Mouse (Mus musculus): Measurements from ENCODE around the gene Nxnl2. TPM values are rescaled to one million over a fixed set of nuclear protein-coding genes. Genes with fewer than 3 reads are reported as not detected.
"Not testable (repeated sequence)": the region's sequence is repeated elsewhere in the genome, so short reads cannot be mapped to it uniquely, and the experiment has no call there.

Gene Nxnl2
- polyA plus RNA-seq, 1 experiment from 2014 or later = 5.8 TPM

DNA sequence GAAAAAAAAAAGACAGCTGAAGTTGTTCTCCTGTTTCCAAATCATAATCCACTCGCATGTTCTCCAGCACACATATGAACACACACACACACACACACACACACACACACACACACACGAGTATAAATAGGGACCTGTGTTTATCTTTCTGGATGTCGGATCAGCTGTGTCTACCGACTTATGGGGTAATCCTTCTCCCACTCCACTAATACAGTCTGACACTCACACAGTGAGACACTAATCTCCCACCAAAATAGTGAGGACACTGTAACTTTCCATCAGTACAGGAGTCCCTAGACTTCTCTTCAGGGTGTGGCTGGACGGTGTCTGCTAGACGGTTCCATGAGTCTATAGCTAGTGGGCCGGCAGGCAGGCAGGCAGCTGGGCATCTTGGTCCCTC, 11.4 kb downstream of the Nxnl2 start:
- no peak overlapping the region for H3K4me2 ChIP-seq
- no peak overlapping the region for H3K4me3 ChIP-seq
- no peaks in the 10 kb centered on the region for H3K36me3 ChIP-seq
- no peak overlapping the region for H3K27ac ChIP-seq
- WGBS = 85% methylated on average over 7 of the region's 7 CpGs
- no peak overlapping the region for H3K9ac ChIP-seq
- H3K27me3 ChIP-seq = no peaks in the 10 kb centered on the region
- no peaks in the 10 kb centered on the region for H3K9me3 ChIP-seq
- H3K4me1 ChIP-seq = 0 out of 2 replicates have a peak, but pooled peaks cover 8% of the 10 kb centered on the region
- ATAC-seq (ENCODE audit: insufficient number of reproducible peaks, insufficient read depth, low FRiP score, low TSS enrichment, low read depth) = no peak

DNA sequence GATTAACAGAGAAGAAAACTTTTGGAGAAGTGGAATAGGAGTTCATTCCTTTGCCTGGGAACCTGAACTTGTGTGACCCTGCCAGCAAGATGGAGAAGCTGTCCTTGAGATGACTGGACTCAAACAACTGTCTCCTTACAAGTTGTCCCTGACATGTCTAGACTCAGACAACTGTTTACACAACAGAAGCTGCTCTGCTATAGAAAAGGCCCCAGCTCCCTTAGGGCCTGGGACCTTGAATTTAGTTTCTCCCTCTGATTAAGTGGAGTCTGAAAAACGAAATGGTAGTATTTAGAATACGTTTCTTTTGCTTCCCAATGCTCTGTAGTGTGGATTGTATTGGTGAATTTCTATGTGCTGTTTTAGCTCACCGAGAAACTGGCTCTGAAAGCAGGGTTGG, 14.1 kb downstream of the Nxnl2 start:
- no peak overlapping the region for H3K9ac ChIP-seq
- WGBS = 82% methylated on average over 3 of the region's 3 CpGs
- no peaks in the 10 kb centered on the region for H3K27me3 ChIP-seq
- H3K4me3 ChIP-seq = no peak overlapping the region
- H3K4me2 ChIP-seq = no peak overlapping the region
- no peaks in the 10 kb centered on the region for H3K9me3 ChIP-seq
- 0 out of 2 replicates have a peak, but pooled peaks cover 8% of the 10 kb centered on the region for H3K4me1 ChIP-seq
- H3K36me3 ChIP-seq = no peaks in the 10 kb centered on the region
- no peak overlapping the region for H3K27ac ChIP-seq
- ATAC-seq (ENCODE audit: insufficient number of reproducible peaks, insufficient read depth, low FRiP score, low TSS enrichment, low read depth) = no peak

DNA sequence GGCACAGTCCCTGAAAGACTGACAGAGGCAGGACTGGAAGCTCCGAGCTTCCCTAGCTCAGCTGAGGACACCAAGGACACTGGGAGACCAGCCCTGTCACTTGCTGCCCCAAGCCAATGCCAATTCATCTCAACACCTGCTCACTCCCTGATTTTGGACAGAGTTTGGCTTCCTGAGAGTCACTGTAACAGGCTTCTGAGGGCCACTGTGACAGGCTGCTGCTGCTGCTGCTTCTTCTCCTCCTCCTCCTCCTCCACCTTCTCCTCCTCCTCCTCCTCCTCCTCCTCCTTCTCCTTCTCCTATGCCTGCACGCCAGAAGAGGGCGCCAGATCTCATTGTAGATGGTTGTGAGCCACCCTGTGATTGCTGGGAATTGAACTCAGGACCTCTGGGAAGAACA, 19.5 kb downstream of the Nxnl2 start:
- WGBS = 56% methylated on average over 3 of the region's 3 CpGs
- H3K27me3 ChIP-seq = no peaks in the 10 kb centered on the region
- no peak overlapping the region for H3K9ac ChIP-seq
- no peaks in the 10 kb centered on the region for H3K4me1 ChIP-seq
- H3K9me3 ChIP-seq = no peaks in the 10 kb centered on the region
- no peak for ATAC-seq (ENCODE audit: insufficient number of reproducible peaks, insufficient read depth, low FRiP score, low TSS enrichment, low read depth)
- no peak overlapping the region for H3K4me3 ChIP-seq
- no peaks in the 10 kb centered on the region for H3K36me3 ChIP-seq
- H3K4me2 ChIP-seq = no peak overlapping the region
- no peak overlapping the region for H3K27ac ChIP-seq

DNA sequence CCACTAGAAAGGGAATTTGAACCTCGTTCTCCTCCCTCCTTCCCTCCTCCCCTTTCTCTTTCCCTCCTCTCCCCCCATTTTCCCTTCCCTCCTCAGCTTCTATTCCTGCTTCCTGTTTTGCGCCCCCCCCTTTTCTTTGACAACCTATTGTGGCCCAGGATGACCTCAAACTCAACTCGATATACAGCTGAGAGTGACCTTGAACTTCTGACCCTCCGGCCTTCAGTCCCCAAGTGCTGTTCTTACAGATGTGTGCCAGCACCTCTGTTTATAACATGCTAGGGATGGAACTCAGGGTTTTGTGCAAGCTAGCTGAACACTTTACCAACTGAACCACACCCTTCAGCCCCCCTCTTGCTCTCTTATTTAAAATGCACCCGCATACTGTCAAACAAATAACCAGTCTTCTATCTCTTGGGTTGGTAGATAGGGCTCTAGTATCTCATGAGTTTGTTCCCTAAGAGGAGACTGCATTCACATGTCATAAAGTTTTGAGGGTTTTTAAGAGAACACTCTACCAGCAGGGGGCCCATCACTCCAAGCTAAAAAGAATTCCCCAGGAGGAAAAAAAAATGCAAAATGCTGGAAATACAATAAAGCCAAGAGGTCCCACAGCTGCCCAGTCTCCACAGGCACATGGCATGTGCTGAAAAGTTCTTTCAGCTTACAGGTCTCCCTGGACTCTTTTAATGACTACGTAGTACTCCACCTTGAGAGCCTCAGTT, 20.8 kb downstream of the Nxnl2 start:
- Histone ChIP-seq H3K36me3 (no peaks in the 10 kb centered on the region), H3K27me3 (no peaks in the 10 kb centered on the region), H3K9ac (no peak overlapping the region), H3K4me1 (no peaks in the 10 kb centered on the region), H3K27ac (no peak overlapping the region), H3K4me3 (no peak overlapping the region), H3K9me3 (no peaks in the 10 kb centered on the region), H3K4me2 (no peak overlapping the region)
- 76% methylated on average over 6 of the region's 6 CpGs for WGBS
- ATAC-seq (ENCODE audit: insufficient number of reproducible peaks, insufficient read depth, low FRiP score, low TSS enrichment, low read depth) = no peak

DNA sequence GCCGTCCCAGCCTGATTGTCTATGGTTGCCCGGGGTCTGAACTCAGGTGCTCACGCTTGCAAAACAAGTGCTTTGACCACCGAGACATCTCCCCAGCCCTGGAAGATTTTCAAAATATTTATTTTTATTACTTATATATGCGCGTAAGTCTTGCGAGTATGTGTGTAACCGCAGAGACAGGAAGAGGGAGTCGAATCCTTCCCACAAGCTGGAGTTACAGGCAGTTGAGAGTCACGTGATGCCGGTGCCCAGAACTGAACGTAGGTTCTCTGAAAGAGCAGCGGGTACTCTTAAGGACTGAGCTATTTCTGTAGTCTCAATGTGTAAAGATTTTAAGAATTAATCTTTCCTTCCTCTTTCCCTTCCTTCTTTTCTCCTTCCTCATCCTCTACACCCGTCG, 23.1 kb downstream of the Nxnl2 start:
- Histone ChIP-seq H3K36me3 (no peaks in the 10 kb centered on the region), H3K4me2 (no peak overlapping the region), H3K4me1 (peaks cover 7% of the 10 kb centered on the region; the same call in 1 of the 2 replicates), H3K9ac (no peak overlapping the region), H3K9me3 (no peaks in the 10 kb centered on the region), H3K4me3 (no peak overlapping the region), H3K27ac (no peak overlapping the region), H3K27me3 (no peaks in the 10 kb centered on the region)
- 87% methylated on average over 15 of the region's 15 CpGs for WGBS
- no peak for ATAC-seq (ENCODE audit: insufficient number of reproducible peaks, insufficient read depth, low FRiP score, low TSS enrichment, low read depth)

DNA sequence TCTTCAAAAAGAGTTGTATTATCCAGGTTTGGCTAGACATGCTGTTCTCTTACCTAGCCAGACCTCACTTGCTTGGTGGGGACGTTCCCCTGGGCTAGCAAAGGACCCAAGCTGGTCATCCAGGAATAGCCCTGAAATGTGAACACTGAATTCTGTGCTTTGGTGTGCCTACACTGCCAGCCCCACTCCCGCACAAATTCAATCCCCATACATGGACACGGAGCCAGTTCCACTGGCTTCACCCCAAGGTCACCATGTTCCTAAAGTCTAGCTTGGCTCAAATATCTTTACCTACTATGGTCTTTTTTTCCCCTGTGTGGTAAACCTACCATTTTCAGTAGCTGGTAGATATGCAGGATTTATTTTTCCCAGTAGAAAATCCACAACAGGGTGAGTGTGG, 26.9 kb downstream of the Nxnl2 start:
- no peaks in the 10 kb centered on the region for H3K36me3 ChIP-seq

DNA sequence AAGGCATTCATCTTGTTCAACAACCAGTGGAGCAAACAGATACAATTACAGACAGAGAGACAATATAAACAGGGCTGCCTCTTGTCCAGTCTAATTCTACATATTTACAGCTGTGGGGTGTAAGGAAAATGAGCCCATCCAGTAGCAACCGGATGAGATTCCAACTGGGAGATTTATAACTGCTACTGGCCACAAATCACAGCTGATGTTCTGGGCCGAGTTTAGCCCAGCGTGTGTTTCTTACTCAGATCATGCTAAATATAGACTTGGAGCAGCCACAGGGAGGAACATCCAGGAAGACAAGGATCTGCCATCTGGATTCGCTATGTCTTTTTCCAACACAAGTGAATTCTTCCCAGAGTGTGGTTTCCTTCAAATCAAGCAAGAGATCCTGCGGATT, 27.4 kb downstream of the Nxnl2 start:
- no peak overlapping the region for H3K4me2 ChIP-seq
- H3K4me3 ChIP-seq = no peak overlapping the region
- peak overlapping the region; percentile 55; the same call in 1 of the 2 replicates for H3K27ac ChIP-seq
- H3K9ac ChIP-seq = no peak overlapping the region
- H3K4me1 ChIP-seq = peaks cover 7% of the 10 kb centered on the region; the same call in 1 of the 2 replicates
- no peaks in the 10 kb centered on the region for H3K9me3 ChIP-seq
- H3K36me3 ChIP-seq = no peaks in the 10 kb centered on the region
- 44% methylated on average over 5 of the region's 5 CpGs for WGBS
- no peaks in the 10 kb centered on the region for H3K27me3 ChIP-seq
- no peak for ATAC-seq (ENCODE audit: insufficient number of reproducible peaks, insufficient read depth, low FRiP score, low TSS enrichment, low read depth)

More for the DNA sequence above, 26.9 kb downstream of the Nxnl2 start:
- H3K4me2 ChIP-seq = no peak overlapping the region
- H3K9me3 ChIP-seq = no peaks in the 10 kb centered on the region
- H3K4me3 ChIP-seq = no peak overlapping the region
- peak overlapping the region; percentile 55; the same call in 1 of the 2 replicates for H3K27ac ChIP-seq
- H3K27me3 ChIP-seq = no peaks in the 10 kb centered on the region
- WGBS = 85% methylated on average over 3 of the region's 3 CpGs
- peaks cover 7% of the 10 kb centered on the region; the same call in 1 of the 2 replicates for H3K4me1 ChIP-seq
- no peak overlapping the region for H3K9ac ChIP-seq
- no peak for ATAC-seq (ENCODE audit: insufficient number of reproducible peaks, insufficient read depth, low FRiP score, low TSS enrichment, low read depth)

DNA sequence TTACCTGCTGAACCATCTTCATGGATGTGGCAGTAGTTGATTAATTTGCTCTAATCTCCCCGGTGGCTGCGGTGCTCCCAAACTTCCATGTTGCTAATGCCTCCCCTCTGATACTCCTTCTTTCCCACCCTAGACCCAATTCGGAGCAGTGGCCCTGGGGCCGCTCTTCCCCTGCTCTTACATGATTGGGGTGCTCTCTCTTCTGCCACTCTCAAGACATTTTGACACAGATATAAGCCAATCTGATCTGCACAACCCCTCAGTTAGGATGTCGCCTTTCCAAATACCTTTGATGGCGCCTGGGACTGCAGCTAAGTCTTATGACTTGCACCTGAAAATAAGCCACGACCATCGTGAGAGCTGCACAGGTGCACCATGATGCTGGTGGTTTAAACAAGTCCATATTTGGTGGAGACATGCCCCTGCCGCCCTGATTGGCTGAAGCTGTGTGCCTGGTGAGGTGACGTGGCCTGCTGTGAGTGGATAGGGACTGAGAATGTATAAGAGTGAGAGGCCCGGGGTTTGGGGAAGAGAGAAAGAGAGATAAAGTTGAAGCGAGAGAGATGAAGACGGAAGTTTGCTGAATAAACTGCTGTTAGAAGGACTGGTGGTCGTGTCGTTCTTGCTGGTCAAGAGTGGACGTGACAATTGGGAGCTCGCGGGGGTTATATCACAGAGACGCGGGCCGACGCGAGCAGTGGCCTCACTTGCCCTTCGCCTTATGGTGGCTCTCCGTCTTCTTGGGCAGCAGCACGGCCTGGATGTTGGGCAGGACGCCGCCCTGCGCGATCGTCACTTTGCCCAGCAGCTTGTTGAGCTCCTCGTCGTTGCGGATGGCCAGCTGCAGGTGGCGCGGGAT, 31.4 kb downstream of the Nxnl2 start:
- peak overlapping the region; percentile 33 for H3K4me3 ChIP-seq
- not testable (repeated sequence) for H3K9me3 ChIP-seq; ATAC-seq (ENCODE audit: insufficient number of reproducible peaks, insufficient read depth, low FRiP score, low TSS enrichment, low read depth); H3K27me3 ChIP-seq; H3K36me3 ChIP-seq; H3K27ac ChIP-seq
- H3K9ac ChIP-seq = peak overlapping the region; percentile 40; the same call in 1 of the 2 replicates
- peak overlapping the region; percentile 56 for H3K4me2 ChIP-seq
- peaks cover 14% of the 10 kb centered on the region for H3K4me1 ChIP-seq
- 51% methylated on average over 29 of the region's 36 CpGs for WGBS

DNA sequence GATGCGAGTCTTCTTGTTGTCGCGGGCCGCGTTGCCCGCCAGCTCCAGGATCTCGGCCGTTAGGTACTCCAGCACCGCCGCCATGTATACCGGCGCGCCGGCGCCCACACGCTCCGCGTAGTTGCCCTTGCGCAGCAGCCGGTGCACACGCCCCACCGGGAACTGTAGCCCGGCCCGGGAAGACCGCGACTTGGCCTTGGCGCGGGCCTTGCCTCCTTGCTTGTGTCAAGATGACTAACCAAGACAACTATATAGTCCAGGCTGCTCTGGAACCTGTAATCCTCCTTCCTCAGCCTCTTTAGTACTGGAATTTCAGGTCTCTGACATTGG, 32.0 kb downstream of the Nxnl2 start:
- not testable (repeated sequence) for H3K27ac ChIP-seq; H3K36me3 ChIP-seq; H3K9me3 ChIP-seq; H3K27me3 ChIP-seq; ATAC-seq (ENCODE audit: insufficient number of reproducible peaks, insufficient read depth, low FRiP score, low TSS enrichment, low read depth)
- peak overlapping the region; percentile 56 for H3K4me2 ChIP-seq
- H3K4me3 ChIP-seq = peak overlapping the region; percentile 33
- peaks cover 15% of the 10 kb centered on the region for H3K4me1 ChIP-seq
- WGBS = 5% methylated on average over 28 of the region's 28 CpGs
- H3K9ac ChIP-seq = peak overlapping the region; percentile 40; the same call in 1 of the 2 replicates

DNA sequence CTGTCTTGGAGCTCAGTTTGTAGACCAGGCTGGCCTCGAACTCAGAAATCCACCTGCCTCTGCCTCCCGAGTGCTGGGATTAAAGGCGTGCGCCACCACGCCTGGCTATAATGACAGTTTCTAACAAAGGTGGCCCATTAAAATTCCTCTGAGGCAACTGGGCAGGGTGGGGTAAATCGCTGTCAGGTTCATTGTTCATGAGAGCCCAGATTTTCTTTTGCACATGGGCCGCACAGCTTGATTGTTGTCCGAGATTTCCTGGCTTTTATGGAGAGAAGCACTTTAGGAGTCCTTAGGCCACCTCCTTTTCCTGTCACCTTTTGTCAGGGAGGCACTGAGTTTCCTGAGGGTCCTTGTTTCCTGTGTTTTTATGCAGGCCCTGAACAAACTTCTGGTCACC, 32.6 kb downstream of the Nxnl2 start:
- Histone ChIP-seq H3K9me3 (no peaks in the 10 kb centered on the region), H3K36me3 (no peaks in the 10 kb centered on the region), H3K4me1 (peaks cover 14% of the 10 kb centered on the region), H3K4me3 (no peak overlapping the region), H3K27me3 (no peaks in the 10 kb centered on the region), H3K9ac (no peak overlapping the region), H3K4me2 (peak overlapping the region; percentile 56; the same call in 1 of the 2 replicates), H3K27ac (no peak overlapping the region)
- 94% methylated on average over 8 of the region's 8 CpGs for WGBS
- ATAC-seq (ENCODE audit: insufficient number of reproducible peaks, insufficient read depth, low FRiP score, low TSS enrichment, low read depth) = no peak

DNA sequence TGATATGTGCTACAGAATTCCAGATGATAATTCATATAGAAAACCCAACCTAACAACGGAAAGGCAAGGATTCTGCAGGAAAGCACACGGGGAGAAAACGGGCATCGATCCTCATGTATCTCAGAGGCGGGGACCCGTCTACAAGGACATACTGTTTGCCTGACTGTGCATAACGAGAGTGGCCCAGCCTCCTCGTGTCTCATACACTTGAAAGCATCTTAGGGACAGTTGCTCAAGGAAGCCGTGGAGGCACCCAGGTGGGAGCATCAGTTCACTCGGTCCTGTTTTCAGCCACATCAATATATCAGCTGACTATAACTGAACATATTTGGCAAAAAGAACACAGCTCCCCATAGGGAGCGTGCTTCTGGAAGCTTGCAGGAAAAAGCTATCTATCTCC, 33.3 kb downstream of the Nxnl2 start:
- H3K9ac ChIP-seq; H3K4me2 ChIP-seq; H3K27me3 ChIP-seq; H3K36me3 ChIP-seq; ATAC-seq (ENCODE audit: insufficient number of reproducible peaks, insufficient read depth, low FRiP score, low TSS enrichment, low read depth); H3K9me3 ChIP-seq; H3K4me3 ChIP-seq; H3K27ac ChIP-seq: not testable (repeated sequence)
- peaks cover 17% of the 10 kb centered on the region for H3K4me1 ChIP-seq
- 89% methylated on average over 11 of the region's 11 CpGs for WGBS

DNA sequence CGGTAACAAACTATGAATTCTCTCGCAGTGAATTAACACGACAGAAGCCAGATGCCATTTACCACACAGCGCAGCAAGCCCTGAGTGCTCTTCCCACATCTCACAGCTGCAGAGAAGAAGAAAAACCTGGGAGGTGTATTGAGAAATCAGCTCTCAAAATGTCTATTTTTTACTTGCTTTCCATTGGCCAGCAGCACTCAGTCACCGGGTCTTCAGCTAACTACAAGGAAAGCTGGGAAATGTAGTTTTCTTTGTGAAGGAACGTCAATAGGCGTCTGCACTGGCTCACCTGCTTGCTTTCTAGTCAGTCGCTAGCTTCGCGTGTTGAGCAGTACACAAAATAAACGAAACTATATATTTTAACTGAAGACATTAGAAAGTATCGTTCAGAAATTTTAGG, 37.1 kb downstream of the Nxnl2 start:
- no peaks in the 10 kb centered on the region for H3K27me3 ChIP-seq
- no peak overlapping the region for H3K4me2 ChIP-seq
- H3K9me3 ChIP-seq = no peaks in the 10 kb centered on the region
- 66% methylated on average over 12 of the region's 12 CpGs for WGBS
- H3K4me3 ChIP-seq = no peak overlapping the region
- H3K36me3 ChIP-seq = no peaks in the 10 kb centered on the region
- ATAC-seq (ENCODE audit: insufficient number of reproducible peaks, insufficient read depth, low FRiP score, low TSS enrichment, low read depth) = 0 out of 2 replicates have a peak, but pooled peaks have one; percentile 48
- no peak overlapping the region for H3K27ac ChIP-seq
- peaks cover 22% of the 10 kb centered on the region for H3K4me1 ChIP-seq
- H3K9ac ChIP-seq = no peak overlapping the region
